Mouse (Mus musculus) limb, embryonic 14.5 days (tissue): ENCODE measurements around the gene Gm20661. TPM values are rescaled to one million over a fixed set of nuclear protein-coding genes. Genes with fewer than 3 reads are reported as not detected.

Source experiments
- ATAC-seq: fragments of 200-750 bp; cut with Nextera tagmentation; 2 replicates; pipeline ENCODE4 v1.8.0; 2017; ENCODE audit warnings: low read depth, moderate number of reproducible peaks, moderate TSS enrichment; ENCODE audit not compliant: low FRiP score
- DNase-seq: peaks from one replicate; pipeline ENCODE4 v3.0.0-alpha.2; 2015; ENCODE audit warnings: low spot score
- H3K27ac ChIP-seq: fragments of 300-500 bp; sonication (generic); replicated peaks from 2 replicates; pipeline ENCODE4 v1.5.1; 2014; ENCODE audit warnings: low read depth, mild to moderate bottlenecking, low read length, moderate library complexity, mixed read lengths
- H3K27me3 ChIP-seq: fragments of 300-500 bp; sonication (generic); 2 replicates; pipeline ENCODE4 v1.6.1; 2014; ENCODE audit warnings: low read length, mixed read lengths; ENCODE audit not compliant: control insufficient read depth, insufficient read depth
- H3K36me3 ChIP-seq: fragments of 300-500 bp; sonication (generic); 2 replicates; pipeline ENCODE4 v1.6.1; 2014; ENCODE audit warnings: mild to moderate bottlenecking, low read length, moderate library complexity, mixed read lengths; ENCODE audit not compliant: control insufficient read depth, insufficient read depth
- H3K4me1 ChIP-seq: fragments of 300-500 bp; sonication (generic); 2 replicates; pipeline ENCODE4 v1.6.1; 2014; ENCODE audit warnings: antibody characterized with exemption, low read length, mixed read lengths; ENCODE audit not compliant: control insufficient read depth, insufficient read depth
- H3K4me2 ChIP-seq: fragments of 300-500 bp; sonication (generic); replicated peaks from 2 replicates; pipeline ENCODE4 v1.6.1; 2014; ENCODE audit warnings: low read depth, mild to moderate bottlenecking, low read length, moderate library complexity; ENCODE audit not compliant: severe bottlenecking
- H3K4me3 ChIP-seq: fragments of 300-500 bp; sonication (generic); replicated peaks from 2 replicates; pipeline ENCODE4 v1.5.1; 2014; ENCODE audit warnings: low read length
- H3K9ac ChIP-seq: fragments of 300-500 bp; sonication (generic); 2 replicates; pipeline ENCODE4 v1.6.1; 2014; ENCODE audit warnings: mild to moderate bottlenecking, low read depth, low read length, moderate library complexity; ENCODE audit not compliant: severe bottlenecking
- H3K9me3 ChIP-seq: fragments of 300-500 bp; sonication (generic); 2 replicates; pipeline ENCODE4 v1.6.1; 2016; ENCODE audit warnings: low read length; ENCODE audit not compliant: control insufficient read depth
- POLR2A ChIP-seq: fragments of 200-500 bp; IDR thresholded peaks from 2 replicates; pipeline ENCODE4 v1.8.0; 2012; ENCODE audit warnings: inconsistent platforms, mild to moderate bottlenecking, moderate library complexity, borderline replicate concordance; ENCODE audit not compliant: insufficient read depth, insufficient read length; ENCODE audit errors: extremely low read depth
- WGBS: fragments of 180-500 bp; shearing (Covaris S2); extraction: QIAGEN DNeasy Blood & Tissue Kit; methylation state at CpG from one replicate; pipeline ENCODE4 v1.1.7; 2014; 5-methylcytosine and 5-hydroxymethylcytosine counted together
- polyA plus RNA-seq, 2 experiments: library from polyadenylated mRNA; depleted of rRNA in 1 of 2; stranded (reverse) in 1 of 2; unstranded in 1 of 2; fragments of >200 nt; fragmentation: Nextera tagmentation in 1 of 2; extraction: Ambion mirVana in 1 of 2; gene quantifications; 2 replicates each; pipeline versions ENCODE4 v1.2.1 to v1.2.3; 2012 to 2014

The Gm20661 gene
- polyA plus RNA-seq, 2 experiments: 7.9 to 16.7 TPM

- Histone ChIP-seq H3K4me3 (no peak overlapping the region), H3K4me2 (no peak overlapping the region), H3K9ac (no peak overlapping the region), H3K36me3 (peaks cover 28% of the 10 kb centered on the region), H3K27me3 (no peaks in the 10 kb centered on the region), H3K27ac (no peak overlapping the region), H3K9me3 (no peaks in the 10 kb centered on the region), H3K4me1 (no peaks in the 10 kb centered on the region)
- TF ChIP-seq POLR2A: no peak
- ATAC-seq (no peak), DNase-seq (no peak)
- WGBS: 90% methylated on average over 10 of the region's 10 CpGs
These were observed 21.5 kb upstream of the Gm20661 start for GRCm38 (mm10) chr9:107961351-107961762.

DNA sequence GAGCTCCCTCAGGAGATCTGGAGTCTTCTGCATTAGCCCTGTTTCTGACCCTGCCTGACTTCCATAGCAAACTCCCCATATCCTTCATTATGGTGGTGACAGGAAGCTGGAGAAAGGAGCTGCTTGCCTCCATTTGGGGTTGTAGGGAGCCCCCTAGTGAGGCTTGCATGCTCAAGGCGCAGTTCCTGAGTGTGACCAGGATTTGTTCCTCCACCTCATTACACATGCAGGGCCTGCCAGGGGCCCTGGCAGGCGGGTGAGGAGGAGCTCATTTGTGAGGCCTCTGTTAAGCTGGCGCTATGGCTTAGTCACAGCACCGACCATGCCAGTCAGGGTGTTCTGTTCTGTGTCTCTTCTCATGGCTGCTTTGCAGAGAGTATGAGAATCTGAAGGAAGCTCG, 21.0 kb upstream of the Gm20661 start:
- H3K27ac ChIP-seq: no peak overlapping the region
- H3K4me3 ChIP-seq: no peak overlapping the region
- peaks cover 31% of the 10 kb centered on the region for H3K36me3 ChIP-seq
- no peaks in the 10 kb centered on the region for H3K27me3 ChIP-seq
- no peak overlapping the region for H3K9ac ChIP-seq
- H3K9me3 ChIP-seq: no peaks in the 10 kb centered on the region
- ATAC-seq (no peak), DNase-seq (no peak)
- TF ChIP-seq POLR2A: no peak
- no peaks in the 10 kb centered on the region for H3K4me1 ChIP-seq
- 50% methylated on average over 5 of the region's 5 CpGs for WGBS
- H3K4me2 ChIP-seq: no peak overlapping the region

GRCm38 (mm10) chr9:107962916-107963315, 19.9 kb upstream of the Gm20661 start:
- TF ChIP-seq POLR2A: no peak
- Histone ChIP-seq H3K4me1 (no peaks in the 10 kb centered on the region), H3K4me2 (no peak overlapping the region), H3K9ac (no peak overlapping the region), H3K36me3 (peaks cover 26% of the 10 kb centered on the region), H3K27ac (no peak overlapping the region), H3K27me3 (no peaks in the 10 kb centered on the region), H3K9me3 (no peaks in the 10 kb centered on the region), H3K4me3 (no peak overlapping the region)
- WGBS: 90% methylated on average over 9 of the region's 9 CpGs
- no peak for ATAC-seq
- DNase-seq: no peak

- Histone ChIP-seq H3K36me3 (peaks cover 30% of the 10 kb centered on the region), H3K27ac (no peak overlapping the region)
These were observed 19.2 kb upstream of the Gm20661 start for GRCm38 (mm10) chr9:107963700-107964099.

DNA sequence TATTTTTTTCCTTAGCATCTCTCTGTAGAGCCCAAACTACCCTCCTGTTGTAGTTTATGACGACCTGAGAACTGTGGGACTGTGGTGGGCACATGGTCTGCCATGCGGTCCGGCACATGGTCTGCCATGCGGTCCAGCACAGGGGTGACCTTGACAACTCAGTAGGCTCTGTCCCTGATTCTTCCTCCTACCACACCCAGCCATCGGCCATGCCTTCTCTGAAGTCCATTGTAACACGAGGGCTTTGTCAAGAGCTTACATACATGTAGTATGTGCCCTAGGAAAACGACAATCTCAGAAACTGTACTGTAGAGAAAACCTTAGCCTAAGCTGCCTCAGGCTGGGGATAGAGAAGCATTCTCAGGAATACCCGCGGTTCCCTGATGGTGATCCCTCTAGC, 18.2 kb upstream of the Gm20661 start:
- H3K9me3 ChIP-seq: no peaks in the 10 kb centered on the region
- H3K4me2 ChIP-seq: no peak overlapping the region
- ATAC-seq (no peak), DNase-seq (no peak)
- H3K4me1 ChIP-seq: no peaks in the 10 kb centered on the region
- H3K4me3 ChIP-seq: no peak overlapping the region
- H3K9ac ChIP-seq: no peak overlapping the region
- peaks cover 32% of the 10 kb centered on the region for H3K36me3 ChIP-seq
- TF ChIP-seq POLR2A: no peak
- H3K27me3 ChIP-seq: no peaks in the 10 kb centered on the region
- 91% methylated on average over 9 of the region's 9 CpGs for WGBS
- no peak overlapping the region for H3K27ac ChIP-seq

More at GRCm38 (mm10) chr9:107963700-107964099, 19.2 kb upstream of the Gm20661 start:
- Histone ChIP-seq H3K27me3 (no peaks in the 10 kb centered on the region), H3K9me3 (no peaks in the 10 kb centered on the region), H3K4me1 (no peaks in the 10 kb centered on the region), H3K4me3 (no peak overlapping the region), H3K9ac (no peak overlapping the region), H3K4me2 (no peak overlapping the region)
- peak; percentile 77; the same call in 1 of the 2 replicates for ATAC-seq
- peak; percentile 94 for DNase-seq
- TF ChIP-seq POLR2A: 0 out of 2 replicates have a peak, but pooled peaks have one; percentile 30
- 19% methylated on average over 5 of the region's 5 CpGs for WGBS

DNA sequence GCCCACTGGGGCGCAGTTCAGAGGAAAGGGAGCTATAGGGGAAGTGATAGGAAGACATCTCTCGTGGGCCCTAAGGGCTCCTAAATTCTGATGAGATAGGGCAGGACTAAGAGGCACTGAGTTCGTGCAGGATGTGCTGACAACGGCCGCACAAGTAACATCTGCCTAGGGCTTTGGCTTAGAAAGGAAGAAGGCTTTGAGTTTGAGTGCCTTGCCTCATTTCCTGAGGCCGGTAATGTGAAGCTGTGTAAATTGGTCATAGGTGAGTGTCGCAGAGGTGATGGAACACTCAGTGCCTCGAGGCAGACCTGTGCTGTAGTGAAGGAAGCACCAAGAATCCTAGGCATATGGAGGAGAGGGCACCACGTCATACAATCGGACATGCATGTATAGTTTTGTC, 16.2 kb upstream of the Gm20661 start:
- Histone ChIP-seq H3K27me3 (no peaks in the 10 kb centered on the region), H3K4me1 (no peaks in the 10 kb centered on the region), H3K4me3 (no peak overlapping the region), H3K27ac (no peak overlapping the region), H3K9me3 (no peaks in the 10 kb centered on the region), H3K9ac (no peak overlapping the region), H3K4me2 (no peak overlapping the region), H3K36me3 (peaks cover 26% of the 10 kb centered on the region)
- ATAC-seq (no peak), DNase-seq (no peak)
- 85% methylated on average over 10 of the region's 10 CpGs for WGBS
- TF ChIP-seq POLR2A: no peak
